Mouse (Mus musculus) limb, embryonic 10.5 days (tissue): ENCODE measurements around the gene Sstr3. TPM values are rescaled to one million over a fixed set of nuclear protein-coding genes. Genes with fewer than 3 reads are reported as not detected.
A peak's percentile ranks its signal among the peaks of the same experiment; 100 is the strongest.

Experiments
- DNase-seq: peaks from one replicate; pipeline ENCODE4 v3.0.0-alpha.2; 2017; ENCODE audit warnings: low spot score
- H3K27ac ChIP-seq: fragments of 300-500 bp; sonication (generic); 2 replicates; pipeline ENCODE4 v1.5.1; 2016; ENCODE audit warnings: mild to moderate bottlenecking
- H3K27me3 ChIP-seq: fragments of 300-500 bp; sonication (generic); 2 replicates; pipeline ENCODE4 v1.6.1; 2016; ENCODE audit warnings: low read depth, mild to moderate bottlenecking; ENCODE audit not compliant: poor library complexity, severe bottlenecking
- H3K36me3 ChIP-seq: fragments of 300-500 bp; sonication (generic); 2 replicates; pipeline ENCODE4 v1.6.1; 2016; ENCODE audit warnings: mild to moderate bottlenecking, moderate library complexity
- H3K4me1 ChIP-seq: fragments of 300-500 bp; sonication (generic); 2 replicates; pipeline ENCODE4 v1.6.1; 2016
- H3K4me3 ChIP-seq: fragments of 300-500 bp; sonication (generic); 2 replicates; pipeline ENCODE4 v1.5.1; 2016; ENCODE audit warnings: mild to moderate bottlenecking, moderate library complexity
- H3K9me3 ChIP-seq: fragments of 300-500 bp; sonication (generic); replicated peaks from 2 replicates; pipeline ENCODE4 v1.6.1; 2016; ENCODE audit warnings: mild to moderate bottlenecking
- WGBS: fragments of 180-500 bp; shearing (Covaris S2); methylation state at CpG from one replicate; pipeline ENCODE4 v1.1.7; 2016; 5-methylcytosine and 5-hydroxymethylcytosine counted together
- polyA plus RNA-seq: library from polyadenylated mRNA; unstranded; fragments of >200 nt; fragmentation: Nextera tagmentation; extraction: Ambion mirVana; gene quantifications from 2 replicates; pipeline ENCODE4 v1.2.1, GENCODE M21; 2016

Gene Sstr3
- polyA plus RNA-seq, 1 experiment from 2014 or later: not detected

DNA sequence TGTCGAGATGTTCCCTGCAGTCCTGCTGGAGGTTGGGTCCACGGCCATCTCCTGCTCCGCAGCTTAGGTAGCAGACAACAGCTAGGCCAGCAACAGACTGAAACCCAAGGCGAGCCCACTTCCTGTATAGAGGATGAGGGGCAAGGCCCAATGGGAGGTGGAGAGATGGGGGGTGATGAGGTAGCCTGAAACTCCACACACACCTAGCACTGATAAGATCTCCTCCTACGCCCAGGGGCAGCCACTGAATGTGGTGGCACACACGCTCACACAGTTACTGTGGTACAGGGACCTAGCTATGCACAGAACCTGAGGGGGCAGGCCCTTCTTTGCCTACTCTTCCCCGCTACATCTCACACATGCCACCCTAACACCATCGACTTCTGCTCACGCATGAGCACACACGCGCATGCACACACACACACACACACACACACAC, 49.5 kb downstream of the Sstr3 start, which contains the start of gene Il2rb:
Gene Il2rb, minus strand, starts transcription at position 304 of the 439 bp plus-strand sequence.
- 91% methylated on average over 11 of the region's 11 CpGs for WGBS
- DNase-seq: no peak
- H3K27ac ChIP-seq: no peak within 1 kb of the TSS
- no peak within 1 kb of the TSS for H3K4me3 ChIP-seq
- peaks cover 3% of the 10 kb centered on the region for H3K4me1 ChIP-seq
- no peaks in the 10 kb centered on the region for H3K27me3 ChIP-seq
- H3K36me3 ChIP-seq: no peaks in the 10 kb centered on the region
- H3K9me3 ChIP-seq: no peaks in the 10 kb centered on the region

DNA sequence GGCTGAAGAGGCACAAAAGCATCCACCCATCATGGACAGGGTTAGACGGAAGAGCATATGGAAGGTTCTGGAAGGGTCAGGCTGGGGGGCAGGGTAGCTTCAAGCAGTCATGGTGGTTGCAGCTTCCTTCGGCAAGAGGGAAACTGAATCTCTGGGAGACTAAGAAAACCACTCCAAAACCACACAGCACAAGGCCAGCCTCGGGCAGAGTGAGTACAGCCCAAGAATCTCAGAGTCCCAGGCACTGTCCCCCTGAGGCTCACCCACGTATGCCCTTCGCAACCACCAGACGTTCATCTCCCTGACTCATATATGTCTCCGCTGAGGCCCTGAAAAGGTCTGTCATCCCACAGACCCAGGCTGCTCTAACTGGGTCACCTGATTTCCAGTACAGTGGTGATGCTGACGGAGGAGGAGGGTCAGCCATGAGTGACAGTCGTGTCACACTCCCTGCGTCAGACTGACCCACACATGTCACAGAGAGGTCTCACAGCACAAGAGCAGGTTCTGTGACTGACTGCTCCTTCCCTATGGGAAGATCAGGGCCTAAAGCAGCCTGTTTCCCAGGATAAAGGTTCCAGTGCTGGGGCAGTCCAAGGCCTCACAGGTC, 51.0 kb downstream of the Sstr3 start:
- Histone ChIP-seq H3K36me3 (no peaks in the 10 kb centered on the region), H3K4me1 (peaks cover 8% of the 10 kb centered on the region), H3K9me3 (no peaks in the 10 kb centered on the region), H3K4me3 (no peak overlapping the region), H3K27me3 (no peaks in the 10 kb centered on the region), H3K27ac (no peak overlapping the region)
- DNase-seq: no peak
- 85% methylated on average over 10 of the region's 10 CpGs for WGBS

DNA sequence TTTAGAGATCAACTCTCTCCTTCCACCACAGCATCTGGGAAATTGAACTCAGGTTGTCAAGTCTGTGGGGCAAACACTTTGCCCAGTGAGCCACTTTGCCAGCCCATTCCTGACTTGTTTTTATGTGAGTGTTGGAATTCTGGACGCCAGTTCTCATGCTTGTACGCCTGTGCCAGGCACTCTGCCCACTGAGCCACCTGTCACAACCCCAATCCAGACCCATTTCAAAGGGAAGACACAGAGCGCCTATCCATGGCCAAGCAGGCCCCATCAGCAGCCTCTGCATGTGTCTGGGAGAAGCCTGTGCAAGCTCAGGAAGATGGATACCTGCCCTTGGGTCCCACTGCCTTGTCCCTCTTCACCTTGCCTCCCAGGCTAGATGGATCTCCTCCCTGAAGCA, 53.2 kb downstream of the Sstr3 start:
- 92% methylated on average over 3 of the region's 3 CpGs for WGBS
- no peaks in the 10 kb centered on the region for H3K9me3 ChIP-seq
- H3K27ac ChIP-seq: no peak overlapping the region
- no peaks in the 10 kb centered on the region for H3K36me3 ChIP-seq
- no peaks in the 10 kb centered on the region for H3K27me3 ChIP-seq
- H3K4me3 ChIP-seq: no peak overlapping the region
- H3K4me1 ChIP-seq: peaks cover 8% of the 10 kb centered on the region
- no peak for DNase-seq

DNA sequence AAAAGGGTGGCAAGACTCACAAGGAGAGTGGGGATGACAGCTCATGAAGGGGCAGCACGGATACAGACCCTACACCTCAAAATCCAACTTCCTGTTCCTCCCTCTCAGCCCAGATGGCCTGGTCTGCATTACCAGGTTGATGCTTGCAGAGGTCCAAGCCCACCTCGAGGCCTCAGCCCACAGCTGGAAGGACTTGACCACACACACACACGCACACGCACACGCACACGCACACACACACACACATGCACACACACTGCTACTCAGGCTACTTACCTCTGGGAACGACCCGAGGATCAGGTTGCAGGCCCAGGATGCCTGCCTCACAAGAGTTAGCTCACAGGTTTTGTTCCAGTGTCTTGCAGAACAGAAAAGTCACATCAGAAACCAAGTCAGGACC, 54.6 kb downstream of the Sstr3 start:
- no peaks in the 10 kb centered on the region for H3K27me3 ChIP-seq
- no peak overlapping the region for H3K4me3 ChIP-seq
- peak; percentile 55 for DNase-seq
- H3K36me3 ChIP-seq: no peaks in the 10 kb centered on the region
- WGBS: 70% methylated on average over 8 of the region's 8 CpGs
- H3K27ac ChIP-seq: peak overlapping the region; percentile 76
- H3K9me3 ChIP-seq: no peaks in the 10 kb centered on the region
- H3K4me1 ChIP-seq: peaks cover 8% of the 10 kb centered on the region

- WGBS: 90% methylated on average over 3 of the region's 3 CpGs
- no peak for DNase-seq
- H3K4me3 ChIP-seq: no peak overlapping the region
- no peaks in the 10 kb centered on the region for H3K27me3 ChIP-seq
- no peaks in the 10 kb centered on the region for H3K9me3 ChIP-seq
- H3K27ac ChIP-seq: peak overlapping the region; percentile 46; the same call in 1 of the 2 replicates
- no peaks in the 10 kb centered on the region for H3K36me3 ChIP-seq
- peaks cover 8% of the 10 kb centered on the region for H3K4me1 ChIP-seq
Observed at GRCm38 (mm10) chr15:78489248-78489647, 55.2 kb downstream of the Sstr3 start.

- no peak for DNase-seq
- H3K36me3 ChIP-seq: no peaks in the 10 kb centered on the region
- no peak overlapping the region for H3K27ac ChIP-seq
- H3K27me3 ChIP-seq: no peaks in the 10 kb centered on the region
- WGBS: 78% methylated on average over 4 of the region's 4 CpGs
- peaks cover 8% of the 10 kb centered on the region for H3K4me1 ChIP-seq
- H3K9me3 ChIP-seq: no peaks in the 10 kb centered on the region
- no peak overlapping the region for H3K4me3 ChIP-seq
Observed at GRCm38 (mm10) chr15:78487066-78487465, 57.4 kb downstream of the Sstr3 start.

Other genes starting within 250 kb of the Sstr3 start
- 0.40 and 0.45 TPM in 2 replicates for gene Csf2rb2, start 239.0 kb downstream of the Sstr3 start, polyA plus RNA-seq
- 1.5 and 3.3 TPM in 2 replicates for gene Csf2rb, start 218.9 kb downstream of the Sstr3 start, polyA plus RNA-seq
- not detected in 2 replicates for gene Tex33, start 148.8 kb downstream of the Sstr3 start, polyA plus RNA-seq
- gene Tst, start 138.8 kb downstream of the Sstr3 start, polyA plus RNA-seq: 8.1 and 8.5 TPM in 2 replicates
- gene Mpst, start 138.3 kb downstream of the Sstr3 start, polyA plus RNA-seq: 1.1 and 2.1 TPM in 2 replicates
- gene Kctd17, start 116.1 kb downstream of the Sstr3 start, polyA plus RNA-seq: 42.8 and 49.9 TPM in 2 replicates
- 0.06 TPM in 1 of 2 replicates, not detected in the other for gene Tmprss6, start 76.1 kb downstream of the Sstr3 start, polyA plus RNA-seq
- gene Il2rb, start 49.4 kb downstream of the Sstr3 start, polyA plus RNA-seq: 0.04 TPM in 1 of 2 replicates, not detected in the other
- gene C1qtnf6, start 13.3 kb downstream of the Sstr3 start, polyA plus RNA-seq: 10.9 and 14.6 TPM in 2 replicates
- 4.3 and 4.4 TPM in 2 replicates for gene Rac2, start 28.1 kb upstream of the Sstr3 start, polyA plus RNA-seq
- gene Cyth4, start 52.4 kb upstream of the Sstr3 start, polyA plus RNA-seq: 3.2 and 4.4 TPM in 2 replicates
- not detected in 2 replicates for gene Elfn2, start 174.1 kb upstream of the Sstr3 start, polyA plus RNA-seq
- gene Mfng, start 228.8 kb upstream of the Sstr3 start, polyA plus RNA-seq: 11.1 and 13.1 TPM in 2 replicates